Mouse (Mus musculus) spleen, adult 2 months (tissue): ENCODE data around the gene Frmd8. TPM values are rescaled to one million over a fixed set of nuclear protein-coding genes. Genes with fewer than 3 reads are reported as not detected.
A peak's percentile ranks its signal among the peaks of the same experiment; 100 is the strongest.

ENCODE experiments used
- DNase-seq, 2 experiments: peaks; one replicate each; pipeline versions ENCODE4 v3.0.0 to v3.0.0-alpha.2; 2012 to 2021; ENCODE audit warnings: low spot score in 2 of 2, low read depth in 1 of 2
- H3K27ac ChIP-seq: fragments of 200-500 bp; 2 replicates; pipeline ENCODE4 v1.5.1; 2012; ENCODE audit warnings: low read length, inconsistent platforms; ENCODE audit not compliant: insufficient read depth
- H3K27me3 ChIP-seq: fragments of 200-500 bp; 2 replicates; pipeline ENCODE4 v1.6.1; 2012; ENCODE audit warnings: mild to moderate bottlenecking, moderate library complexity, low read length, inconsistent platforms; ENCODE audit not compliant: control insufficient read depth, insufficient read depth
- H3K36me3 ChIP-seq: fragments of 200-500 bp; 2 replicates; pipeline ENCODE4 v1.6.1; 2012; ENCODE audit warnings: mild to moderate bottlenecking, low read length, inconsistent platforms; ENCODE audit not compliant: control insufficient read depth, insufficient read depth
- H3K4me1 ChIP-seq: fragments of 200-500 bp; 2 replicates; pipeline ENCODE4 v1.6.1; 2011; ENCODE audit warnings: inconsistent platforms; ENCODE audit not compliant: control insufficient read depth, insufficient read depth, insufficient read length
- H3K4me3 ChIP-seq: fragments of 200-500 bp; 2 replicates; pipeline ENCODE4 v1.5.1; 2011; ENCODE audit warnings: mild to moderate bottlenecking, inconsistent platforms; ENCODE audit not compliant: insufficient read depth, insufficient read length; ENCODE audit errors: extremely low read depth
- CTCF ChIP-seq: fragments of 200-500 bp; IDR thresholded peaks from 2 replicates; pipeline ENCODE4 v1.5.1; 2011; ENCODE audit warnings: mild to moderate bottlenecking, inconsistent platforms; ENCODE audit not compliant: insufficient read depth, insufficient read length, insufficient replicate concordance; ENCODE audit errors: extremely low read depth
- POLR2A ChIP-seq: fragments of 200-500 bp; IDR thresholded peaks from 2 replicates; pipeline ENCODE4 v1.6.1; 2011; ENCODE audit warnings: low read depth, low read length, inconsistent platforms
- WGBS: fragments of 180-500 bp; shearing (Covaris S2); methylation state at CpG from one replicate; pipeline ENCODE4 v1.1.7; 2018; 5-methylcytosine and 5-hydroxymethylcytosine counted together
- polyA plus RNA-seq: library from polyadenylated mRNA; depleted of rRNA; stranded (reverse); fragments of >200 nt; gene quantifications from 2 replicates; pipeline ENCODE4 v1.2.3, GENCODE M21; 2012

Gene Frmd8
- polyA plus RNA-seq, 1 experiment = 42.3 TPM

DNA sequence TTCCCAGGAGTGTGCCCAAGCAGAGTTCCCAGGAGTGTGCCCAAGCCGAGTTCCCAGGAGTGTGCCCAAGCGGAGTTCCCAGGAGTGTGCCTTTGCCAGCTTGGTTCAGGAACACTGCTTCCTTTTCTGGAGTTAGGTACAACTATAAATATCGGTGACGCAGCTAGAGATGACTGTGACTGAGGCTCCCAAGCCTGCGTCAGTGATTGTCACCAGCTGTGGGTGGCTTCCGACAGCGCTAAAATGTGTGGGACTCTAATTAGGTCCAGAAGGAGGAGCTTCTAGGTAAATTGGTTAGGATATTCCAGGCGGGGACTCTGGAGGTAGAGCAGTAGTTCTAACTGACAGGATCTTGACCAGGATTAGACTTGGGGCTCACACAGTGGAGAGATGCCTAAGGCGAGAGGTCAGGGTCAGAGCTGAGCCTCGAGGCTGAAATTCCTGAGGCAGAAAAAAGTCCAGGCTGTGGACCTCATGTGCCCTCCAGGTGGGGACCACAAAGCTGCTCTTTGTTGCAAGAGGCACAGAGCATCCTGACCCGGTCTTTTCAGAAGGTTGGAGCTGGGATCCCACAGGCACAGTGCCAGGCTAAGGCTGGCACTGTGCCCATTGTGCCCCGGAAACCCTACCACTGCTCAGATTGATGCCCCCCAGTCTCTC is 52.8 kb downstream of the Frmd8 start:
- WGBS = 86% methylated on average over 12 of the region's 12 CpGs
- Histone ChIP-seq H3K4me3 (no peak overlapping the region), H3K36me3 (peaks cover 11% of the 10 kb centered on the region; the same call in 1 of the 2 replicates), H3K4me1 (peaks cover 5% of the 10 kb centered on the region; the same call in 1 of the 2 replicates), H3K27ac (no peak overlapping the region), H3K27me3 (no peaks in the 10 kb centered on the region)
- DNase-seq = no peak
- TF ChIP-seq POLR2A (no peak), CTCF (no peak)

- Histone ChIP-seq H3K4me1 (peaks cover 5% of the 10 kb centered on the region; the same call in 1 of the 2 replicates), H3K27ac (no peak overlapping the region), H3K27me3 (no peaks in the 10 kb centered on the region), H3K36me3 (peaks cover 9% of the 10 kb centered on the region; the same call in 1 of the 2 replicates), H3K4me3 (no peak overlapping the region)
- TF ChIP-seq CTCF (no peak), POLR2A (no peak)
- 88% methylated on average over 5 of the region's 5 CpGs for WGBS
- no peak for DNase-seq
These were observed 53.3 kb downstream of the Frmd8 start for GRCm38 (mm10) chr19:5821847-5822173.

DNA sequence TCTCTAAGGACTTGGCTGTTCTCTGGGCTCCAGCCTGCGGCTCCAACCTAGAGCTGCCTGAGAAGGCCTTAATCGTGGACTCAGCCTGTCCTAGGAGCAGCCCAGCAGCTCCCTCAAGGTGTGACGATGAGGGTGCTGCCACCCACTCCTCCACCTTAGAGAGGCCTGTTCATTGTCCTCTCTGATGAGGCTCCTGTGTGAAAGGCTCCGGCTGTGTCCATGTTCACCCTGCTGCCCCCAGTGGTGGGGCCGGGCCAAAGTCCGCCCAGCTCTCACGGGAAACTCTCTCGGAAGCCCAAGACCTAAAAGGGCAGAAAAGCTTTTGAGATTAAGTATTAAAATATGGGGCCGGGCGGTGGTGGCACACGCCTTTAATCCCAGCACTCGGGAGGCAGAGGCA is 55.5 kb downstream of the Frmd8 start:
- no peak overlapping the region for H3K4me3 ChIP-seq
- DNase-seq = peak in 1 of 2 experiments; percentile 40
- TF ChIP-seq POLR2A (no peak), CTCF (peak; percentile 29; the same call in 1 of the 2 replicates)
- no peaks in the 10 kb centered on the region for H3K36me3 ChIP-seq
- no peak overlapping the region for H3K27ac ChIP-seq
- H3K4me1 ChIP-seq = peaks cover 5% of the 10 kb centered on the region; the same call in 1 of the 2 replicates
- H3K27me3 ChIP-seq = no peaks in the 10 kb centered on the region
- WGBS = 52% methylated on average over 12 of the region's 12 CpGs

- Histone ChIP-seq H3K4me1 (peaks cover 5% of the 10 kb centered on the region; the same call in 1 of the 2 replicates), H3K27me3 (no peaks in the 10 kb centered on the region), H3K4me3 (no peak overlapping the region), H3K36me3 (no peaks in the 10 kb centered on the region), H3K27ac (no peak overlapping the region)
- DNase-seq = no peak
- WGBS = 82% methylated on average over 6 of the region's 6 CpGs
- TF ChIP-seq POLR2A = no peak
- TF ChIP-seq CTCF = no peak
These were observed 56.5 kb downstream of the Frmd8 start for GRCm38 (mm10) chr19:5818590-5818977.

DNA sequence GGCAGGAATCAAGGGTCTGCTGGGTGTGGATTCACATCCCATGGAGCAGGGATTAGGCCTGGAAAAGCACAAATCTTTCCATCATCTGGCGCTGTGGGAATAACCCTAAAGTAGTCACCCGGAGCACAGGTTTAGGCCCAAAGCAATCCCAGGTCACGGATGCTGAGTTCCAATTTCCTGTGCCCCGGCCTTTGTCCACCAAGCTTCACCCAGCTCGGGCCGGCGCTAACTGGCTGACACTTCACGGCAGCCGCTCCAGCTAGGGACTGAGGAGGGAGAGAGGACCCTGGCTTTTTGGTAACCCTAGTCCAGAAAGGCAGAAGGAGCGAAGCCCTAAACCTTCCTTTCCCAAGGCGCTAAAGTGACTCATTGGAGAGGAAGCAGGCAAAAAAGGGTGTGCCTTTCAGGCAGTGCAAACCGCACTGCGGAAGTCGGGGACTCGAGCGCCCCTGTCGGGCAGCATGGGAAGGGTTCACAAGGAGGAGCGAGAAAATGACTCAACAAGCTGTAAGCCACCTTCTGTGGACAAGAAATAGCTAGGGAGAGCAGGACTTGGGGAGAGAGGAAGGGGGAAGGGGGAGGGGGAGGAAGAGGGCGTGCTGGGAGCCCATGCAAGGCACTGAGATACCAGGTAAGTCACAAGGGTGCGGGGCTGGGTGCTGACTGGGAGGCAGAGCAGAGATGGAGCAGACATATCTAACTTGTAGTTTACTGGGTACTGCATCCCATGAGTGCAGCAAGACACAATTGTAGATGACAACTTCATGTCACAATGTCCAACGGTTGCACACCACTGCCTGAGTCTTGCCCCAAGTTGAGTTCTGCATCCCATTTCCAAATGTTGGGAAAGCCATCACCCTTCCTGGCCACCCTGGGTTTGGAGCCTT is 57.1 kb downstream of the Frmd8 start:
- 5% methylated on average over 21 of the region's 21 CpGs for WGBS
- peak; percentile 50 for TF ChIP-seq POLR2A
- peak; percentile 88 for TF ChIP-seq CTCF
- DNase-seq = peak in 1 of 2 experiments; percentile 87
- no peaks in the 10 kb centered on the region for H3K27me3 ChIP-seq
- peak overlapping the region; percentile 47; the same call in 1 of the 2 replicates for H3K4me3 ChIP-seq
- peaks cover 5% of the 10 kb centered on the region; the same call in 1 of the 2 replicates for H3K4me1 ChIP-seq
- peak overlapping the region; percentile 59 for H3K27ac ChIP-seq
- no peaks in the 10 kb centered on the region for H3K36me3 ChIP-seq

DNA sequence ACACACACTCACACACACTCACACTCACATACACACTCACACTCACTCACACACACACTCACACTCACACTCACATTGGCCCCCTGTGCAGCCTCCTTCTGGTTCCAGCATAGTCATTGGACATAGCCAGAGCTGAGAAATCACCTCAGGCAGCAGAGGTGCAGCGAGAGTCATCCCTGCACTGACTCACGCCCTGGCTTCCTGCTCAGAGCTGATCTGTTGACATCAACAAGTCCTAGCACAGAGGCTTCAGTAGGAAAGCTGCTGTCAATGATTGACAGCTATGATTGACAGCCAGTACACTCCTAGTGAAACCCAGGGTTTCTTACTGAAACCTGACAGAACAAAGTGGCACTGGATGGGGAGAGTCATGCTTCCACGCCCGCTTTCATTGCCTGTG is 59.1 kb downstream of the Frmd8 start:
- no peak for DNase-seq
- Histone ChIP-seq H3K27ac (peak overlapping the region; percentile 24; the same call in 1 of the 2 replicates), H3K4me1 (peaks cover 5% of the 10 kb centered on the region; the same call in 1 of the 2 replicates), H3K4me3 (no peak overlapping the region), H3K36me3 (no peaks in the 10 kb centered on the region), H3K27me3 (no peaks in the 10 kb centered on the region)
- 64% methylated on average over 4 of the region's 4 CpGs for WGBS
- TF ChIP-seq POLR2A (no peak), CTCF (no peak)
